Mouse (Mus musculus): ENCODE data around the gene Ube2t. TPM values are rescaled to one million over a fixed set of nuclear protein-coding genes. Genes with fewer than 3 reads are reported as not detected.

The Ube2t gene
- polyA plus RNA-seq, 1 experiment from 2014 or later, result 40.9 TPM

GRCm38 (mm10) chr1:134996471-134996870 lies 34.1 kb downstream of the Ube2t start:
- no peak overlapping the region for H3K4me2 ChIP-seq
- H3K4me1 ChIP-seq, result no peaks in the 10 kb centered on the region
- no peaks in the 10 kb centered on the region for H3K9me3 ChIP-seq
- WGBS, result 81% methylated on average over 7 of the region's 7 CpGs
- peaks cover 48% of the 10 kb centered on the region for H3K27me3 ChIP-seq
- H3K4me3 ChIP-seq, result no peak overlapping the region
- no peak for ATAC-seq (ENCODE audit: borderline replicate concordance, extremely low read depth, low FRiP score, low TSS enrichment)
- no peak overlapping the region for H3K27ac ChIP-seq
- H3K36me3 ChIP-seq, result no peaks in the 10 kb centered on the region
- H3K9ac ChIP-seq, result no peak overlapping the region

GRCm38 (mm10) chr1:134997568-134997967 lies 35.2 kb downstream of the Ube2t start:
- H3K9ac ChIP-seq, result no peak overlapping the region
- ATAC-seq (ENCODE audit: borderline replicate concordance, extremely low read depth, low FRiP score, low TSS enrichment), result no peak
- peaks cover 40% of the 10 kb centered on the region for H3K27me3 ChIP-seq
- 57% methylated on average over 5 of the region's 5 CpGs for WGBS
- no peak overlapping the region for H3K4me3 ChIP-seq
- no peak overlapping the region for H3K27ac ChIP-seq
- H3K36me3 ChIP-seq, result no peaks in the 10 kb centered on the region
- H3K4me2 ChIP-seq, result no peak overlapping the region
- H3K9me3 ChIP-seq, result no peaks in the 10 kb centered on the region
- no peaks in the 10 kb centered on the region for H3K4me1 ChIP-seq

GRCm38 (mm10) chr1:134998231-134998630 lies 35.9 kb downstream of the Ube2t start:
- no peaks in the 10 kb centered on the region for H3K4me1 ChIP-seq
- no peak overlapping the region for H3K27ac ChIP-seq
- no peaks in the 10 kb centered on the region for H3K36me3 ChIP-seq
- H3K4me2 ChIP-seq, result no peak overlapping the region
- peaks cover 40% of the 10 kb centered on the region for H3K27me3 ChIP-seq
- H3K4me3 ChIP-seq, result no peak overlapping the region
- H3K9me3 ChIP-seq, result no peaks in the 10 kb centered on the region
- no peak overlapping the region for H3K9ac ChIP-seq
- no peak for ATAC-seq (ENCODE audit: borderline replicate concordance, extremely low read depth, low FRiP score, low TSS enrichment)
- 81% methylated on average over 8 of the region's 8 CpGs for WGBS

- Histone ChIP-seq H3K4me3 (no peak overlapping the region), H3K27me3 (peaks cover 26% of the 10 kb centered on the region), H3K4me2 (no peak overlapping the region), H3K4me1 (no peaks in the 10 kb centered on the region), H3K36me3 (no peaks in the 10 kb centered on the region), H3K9ac (no peak overlapping the region), H3K27ac (no peak overlapping the region), H3K9me3 (no peaks in the 10 kb centered on the region)
- WGBS, result 77% methylated on average over 9 of the region's 9 CpGs
- no peak for ATAC-seq (ENCODE audit: borderline replicate concordance, extremely low read depth, low FRiP score, low TSS enrichment)
These were observed 38.2 kb downstream of the Ube2t start for GRCm38 (mm10) chr1:135000527-135000926.

GRCm38 (mm10) chr1:135003346-135003745 lies 41.0 kb downstream of the Ube2t start:
- Histone ChIP-seq H3K27me3 (peaks cover 3% of the 10 kb centered on the region; the same call in 1 of the 2 replicates), H3K4me2 (no peak overlapping the region), H3K4me1 (no peaks in the 10 kb centered on the region), H3K4me3 (no peak overlapping the region), H3K36me3 (no peaks in the 10 kb centered on the region), H3K27ac (no peak overlapping the region), H3K9ac (no peak overlapping the region), H3K9me3 (no peaks in the 10 kb centered on the region)
- no peak for ATAC-seq (ENCODE audit: borderline replicate concordance, extremely low read depth, low FRiP score, low TSS enrichment)
- WGBS, result 52% methylated on average over 4 of the region's 4 CpGs

- Histone ChIP-seq H3K9me3 (no peaks in the 10 kb centered on the region), H3K4me2 (no peak overlapping the region), H3K4me1 (no peaks in the 10 kb centered on the region), H3K4me3 (no peak overlapping the region), H3K27me3 (no peaks in the 10 kb centered on the region; the same call in 1 of the 2 replicates), H3K27ac (no peak overlapping the region), H3K9ac (no peak overlapping the region), H3K36me3 (no peaks in the 10 kb centered on the region)
- ATAC-seq (ENCODE audit: borderline replicate concordance, extremely low read depth, low FRiP score, low TSS enrichment), result no peak
- WGBS, result 64% methylated on average over 7 of the region's 7 CpGs
These were observed 43.3 kb downstream of the Ube2t start for GRCm38 (mm10) chr1:135005696-135006095.

- WGBS, result 72% methylated on average over 3 of the region's 3 CpGs
- Histone ChIP-seq H3K9ac (no peak overlapping the region), H3K9me3 (no peaks in the 10 kb centered on the region), H3K4me2 (no peak overlapping the region), H3K27ac (no peak overlapping the region), H3K36me3 (no peaks in the 10 kb centered on the region), H3K4me3 (no peak overlapping the region), H3K4me1 (no peaks in the 10 kb centered on the region), H3K27me3 (no peaks in the 10 kb centered on the region; the same call in 1 of the 2 replicates)
- no peak for ATAC-seq (ENCODE audit: borderline replicate concordance, extremely low read depth, low FRiP score, low TSS enrichment)
These were observed 47.5 kb downstream of the Ube2t start for GRCm38 (mm10) chr1:135009833-135010232.

GRCm38 (mm10) chr1:135011912-135012311 lies 49.5 kb downstream of the Ube2t start:
- H3K9ac ChIP-seq, result no peak overlapping the region
- H3K4me2 ChIP-seq, result no peak overlapping the region
- no peaks in the 10 kb centered on the region for H3K36me3 ChIP-seq
- H3K9me3 ChIP-seq, result no peaks in the 10 kb centered on the region
- ATAC-seq (ENCODE audit: borderline replicate concordance, extremely low read depth, low FRiP score, low TSS enrichment), result no peak
- peaks cover 5% of the 10 kb centered on the region; the same call in 1 of the 2 replicates for H3K4me1 ChIP-seq
- H3K4me3 ChIP-seq, result no peak overlapping the region
- WGBS, result 89% methylated on average over 5 of the region's 5 CpGs
- no peaks in the 10 kb centered on the region; the same call in 1 of the 2 replicates for H3K27me3 ChIP-seq
- H3K27ac ChIP-seq, result no peak overlapping the region

GRCm38 (mm10) chr1:135012472-135012871 lies 50.1 kb downstream of the Ube2t start:
- Histone ChIP-seq H3K4me2 (no peak overlapping the region), H3K27ac (no peak overlapping the region), H3K4me3 (no peak overlapping the region), H3K36me3 (no peaks in the 10 kb centered on the region), H3K27me3 (no peaks in the 10 kb centered on the region; the same call in 1 of the 2 replicates), H3K9me3 (no peaks in the 10 kb centered on the region), H3K9ac (no peak overlapping the region), H3K4me1 (peaks cover 11% of the 10 kb centered on the region; the same call in 1 of the 2 replicates)
- no peak for ATAC-seq (ENCODE audit: borderline replicate concordance, extremely low read depth, low FRiP score, low TSS enrichment)
- 84% methylated on average over 9 of the region's 9 CpGs for WGBS

- H3K4me2 ChIP-seq, result no peak overlapping the region
- no peaks in the 10 kb centered on the region for H3K9me3 ChIP-seq
- no peak overlapping the region for H3K27ac ChIP-seq
- no peak for ATAC-seq (ENCODE audit: borderline replicate concordance, extremely low read depth, low FRiP score, low TSS enrichment)
- H3K36me3 ChIP-seq, result no peaks in the 10 kb centered on the region
- no peak overlapping the region for H3K9ac ChIP-seq
- peaks cover 25% of the 10 kb centered on the region for H3K4me1 ChIP-seq
- WGBS, result 56% methylated on average over 10 of the region's 10 CpGs
- H3K4me3 ChIP-seq, result no peak overlapping the region
- no peaks in the 10 kb centered on the region; the same call in 1 of the 2 replicates for H3K27me3 ChIP-seq
These were observed 52.6 kb downstream of the Ube2t start for GRCm38 (mm10) chr1:135014921-135015445.

GRCm38 (mm10) chr1:135016907-135017655 lies 54.7 kb downstream of the Ube2t start:
- Histone ChIP-seq H3K27ac (no peak overlapping the region), H3K27me3 (no peaks in the 10 kb centered on the region; the same call in 1 of the 2 replicates), H3K4me1 (peaks cover 46% of the 10 kb centered on the region), H3K4me3 (no peak overlapping the region), H3K4me2 (no peak overlapping the region), H3K9me3 (no peaks in the 10 kb centered on the region), H3K36me3 (no peaks in the 10 kb centered on the region), H3K9ac (no peak overlapping the region)
- ATAC-seq (ENCODE audit: borderline replicate concordance, extremely low read depth, low FRiP score, low TSS enrichment), result no peak
- 62% methylated on average over 10 of the region's 10 CpGs for WGBS

GRCm38 (mm10) chr1:135017656-135018015 lies 55.3 kb downstream of the Ube2t start:
- Histone ChIP-seq H3K9ac (no peak overlapping the region), H3K4me1 (peaks cover 51% of the 10 kb centered on the region)
- WGBS, result 74% methylated on average over 2 of the region's 2 CpGs

More at GRCm38 (mm10) chr1:135017656-135018015, 55.3 kb downstream of the Ube2t start:
- H3K4me2 ChIP-seq, result no peak overlapping the region
- H3K27me3 ChIP-seq, result no peaks in the 10 kb centered on the region; the same call in 1 of the 2 replicates
- H3K4me3 ChIP-seq, result no peak overlapping the region
- no peak overlapping the region for H3K27ac ChIP-seq
- no peak for ATAC-seq (ENCODE audit: borderline replicate concordance, extremely low read depth, low FRiP score, low TSS enrichment)
- H3K36me3 ChIP-seq, result no peaks in the 10 kb centered on the region
- H3K9me3 ChIP-seq, result no peaks in the 10 kb centered on the region

All from lung, embryonic 15.5 days (tissue).